Comparison of ENCODE assay signal across 10 mouse cellular contexts in genomic region chr4:152010707-152011134, GRCm38 (mm10). TPM values are rescaled to one million over a fixed set of nuclear protein-coding genes. Genes with fewer than 3 reads are reported as not detected.
DNase-seq lines count a peak whose midpoint lies in the region; ATAC-seq and TF ChIP-seq lines count a peak whose summit lies in the region.
"Had no signal": no experiment of that assay in that cellular context is flagged by ENCODE, and none has a peak within 500 bp of the region (broad histone marks: within the 10 kb centered on the region; RNA-seq: fewer than 3 reads in every experiment).

No protein-coding gene starts in this region.

- intact Hi-C loops in left cerebral cortex, postnatal 25 days (cut with DNase I), result loop anchor here (2.0 kb wide), 1 partner anchor 22 kb away; the partner anchor contains the start of gene Thap3

- no peak for TF ChIP-seq CTCF in midbrain, postnatal 0 days (IDR thresholded peaks at IDR 0.05)

- peaks cover 21% of the 10 kb centered on the region for H3K27me3 ChIP-seq in midbrain, postnatal 0 days (ENCODE audit: insufficient read depth, low read length)

- H3K4me2 ChIP-seq in midbrain, postnatal 0 days (ENCODE audit: low read depth, low read length, poor library complexity, severe bottlenecking), result peak overlapping the region; percentile 99

- WGBS in midbrain, postnatal 0 days, result 8% methylated on average over 13 of the region's 13 CpGs

- H3K9ac ChIP-seq in midbrain, postnatal 0 days (replicated peaks; ENCODE audit: low read length, poor library complexity, severe bottlenecking), result peak overlapping the region; percentile 64; the same call in 1 of the 2 replicates

- H3K36me3 ChIP-seq in midbrain, postnatal 0 days (ENCODE audit: insufficient read depth, low read length), result peaks cover 11% of the 10 kb centered on the region

- H3K4me3 ChIP-seq in brown adipose tissue, adult 24 weeks (ENCODE audit: insufficient read depth, low read depth, low read length), result peak overlapping the region; percentile 74
- peak overlapping the region; percentile 58 for H3K4me3 ChIP-seq in midbrain, postnatal 0 days (ENCODE audit: low read depth, low read length)

- H3K27ac ChIP-seq in brown adipose tissue, adult 24 weeks (replicated peaks; ENCODE audit: low read depth, low read length), result no peak overlapping the region; the same call in 1 of the 2 replicates
- no peak overlapping the region for H3K27ac ChIP-seq in midbrain, postnatal 0 days (ENCODE audit: low read depth, low read length)

- H3K4me1 ChIP-seq in brown adipose tissue, adult 24 weeks (ENCODE audit: control insufficient read depth, insufficient read depth, insufficient read length, low read length), result peaks cover 7% of the 10 kb centered on the region; the same call in 1 of the 2 replicates
- H3K4me1 ChIP-seq in midbrain, postnatal 0 days (ENCODE audit: insufficient read depth, low read length), result peaks cover 11% of the 10 kb centered on the region; the same call in 1 of the 2 replicates

- peak; percentile 31 to 48 for DNase-seq in lung, adult 18-20 months
- DNase-seq in lung, postnatal 36 days, result no peak
- DNase-seq in kidney, postnatal 25 days, result peak; percentile 15 to 54
- DNase-seq in midbrain, postnatal 0 days (ENCODE audit: low spot score), result no peak
- no peak for DNase-seq in layer of hippocampus, adult 11-12 months (ENCODE audit: low spot score)
- DNase-seq in left cerebral cortex, postnatal 25 days (ENCODE audit: low spot score in 2 of 2), result no peak

- peak; percentile 5; the same call in 1 of the 2 replicates for ATAC-seq in granulocyte monocyte progenitor cell, adult 5-6 weeks (replicated peaks; ENCODE audit: poor library complexity, severe bottlenecking)
- ATAC-seq in midbrain, postnatal 0 days (ENCODE audit: low FRiP score), result no peak

- no peaks in the 10 kb centered on the region for H3K9me3 ChIP-seq in midbrain, postnatal 0 days (ENCODE audit: low read length)

RNA-seq across cellular contexts. Expression of gene Klhl21, which starts 2.1 kb away (rescaled TPM):
- polyA plus RNA-seq in brown adipose tissue, adult 24 weeks (2012; ENCODE audit: insufficient read depth, insufficient read length, missing spikeins), result 6.7 and 9.6 TPM in 2 replicates
- total RNA-seq in granulocyte monocyte progenitor cell, adult 5-6 weeks (2014; fragmentation: Nextera tagmentation), result 9.8 and 11.6 TPM in 2 replicates
- 4.3 and 6.3 TPM in 2 replicates for total RNA-seq in granulocyte monocyte progenitor cell, adult 5-6 weeks (2017)
- 9.0 and 13.2 TPM in 2 replicates for total RNA-seq in midbrain, postnatal 0 days (2014; rRNA removed)
- 3.5 and 4.1 TPM in 2 replicates for polyA plus RNA-seq in midbrain, postnatal 0 days (2015; fragmentation: Nextera tagmentation; extraction: Ambion mirVana)
- total RNA-seq in left cerebral cortex, postnatal 25 days (2021), result 10 to 100 TPM; 13.5 to 16.4 TPM

RNA-seq across cellular contexts. Expression of gene Phf13, which starts 14.7 kb away (rescaled TPM):
- 2.1 and 4.2 TPM in 2 replicates for polyA plus RNA-seq in brown adipose tissue, adult 24 weeks (2012; ENCODE audit: insufficient read depth, insufficient read length, missing spikeins)
- total RNA-seq in granulocyte monocyte progenitor cell, adult 5-6 weeks (2014; fragmentation: Nextera tagmentation), result 1.4 and 5.7 TPM in 2 replicates
- total RNA-seq in granulocyte monocyte progenitor cell, adult 5-6 weeks (2017), result 2.1 and 2.4 TPM in 2 replicates
- total RNA-seq in midbrain, postnatal 0 days (2014; rRNA removed), result 17.2 and 18.3 TPM in 2 replicates
- 16.6 and 17.1 TPM in 2 replicates for polyA plus RNA-seq in midbrain, postnatal 0 days (2015; fragmentation: Nextera tagmentation; extraction: Ambion mirVana)
- total RNA-seq in left cerebral cortex, postnatal 25 days (2021), result 10 to 100 TPM; 13.1 to 13.9 TPM

RNA-seq across cellular contexts. Expression of gene Zbtb48, which starts 16.8 kb away (rescaled TPM):
- polyA plus RNA-seq in brown adipose tissue, adult 24 weeks (2012; ENCODE audit: insufficient read depth, insufficient read length, missing spikeins), result 1.8 and 3.2 TPM in 2 replicates
- total RNA-seq in granulocyte monocyte progenitor cell, adult 5-6 weeks (2014; fragmentation: Nextera tagmentation), result 9.2 and 15.7 TPM in 2 replicates
- total RNA-seq in granulocyte monocyte progenitor cell, adult 5-6 weeks (2017), result 5.2 and 10.3 TPM in 2 replicates
- 7.8 and 8.9 TPM in 2 replicates for total RNA-seq in midbrain, postnatal 0 days (2014; rRNA removed)
- 17.0 and 20.6 TPM in 2 replicates for polyA plus RNA-seq in midbrain, postnatal 0 days (2015; fragmentation: Nextera tagmentation; extraction: Ambion mirVana)
- 10 to 100 TPM; 13.6 to 15.5 TPM for total RNA-seq in left cerebral cortex, postnatal 25 days (2021)

RNA-seq across cellular contexts. Expression of gene Thap3, which starts 21.9 kb away (rescaled TPM):
- 6.4 and 8.2 TPM in 2 replicates for polyA plus RNA-seq in brown adipose tissue, adult 24 weeks (2012; ENCODE audit: insufficient read depth, insufficient read length, missing spikeins)
- 10.4 and 14.0 TPM in 2 replicates for total RNA-seq in granulocyte monocyte progenitor cell, adult 5-6 weeks (2014; fragmentation: Nextera tagmentation)
- total RNA-seq in granulocyte monocyte progenitor cell, adult 5-6 weeks (2017), result 4.9 and 10.8 TPM in 2 replicates
- 13.8 and 21.1 TPM in 2 replicates for total RNA-seq in midbrain, postnatal 0 days (2014; rRNA removed)
- 42.7 and 45.7 TPM in 2 replicates for polyA plus RNA-seq in midbrain, postnatal 0 days (2015; fragmentation: Nextera tagmentation; extraction: Ambion mirVana)
- total RNA-seq in left cerebral cortex, postnatal 25 days (2021), result 10 to 100 TPM; 16.5 to 20.4 TPM

RNA-seq across cellular contexts. Expression of gene Tas1r1, which starts 27.6 kb away (rescaled TPM):
- not detected in 2 replicates for polyA plus RNA-seq in brown adipose tissue, adult 24 weeks (2012; ENCODE audit: insufficient read depth, insufficient read length, missing spikeins)
- total RNA-seq in granulocyte monocyte progenitor cell, adult 5-6 weeks (2014; fragmentation: Nextera tagmentation), result 1.6 and 3.2 TPM in 2 replicates
- 1.0 and 2.6 TPM in 2 replicates for total RNA-seq in granulocyte monocyte progenitor cell, adult 5-6 weeks (2017)
- total RNA-seq in midbrain, postnatal 0 days (2014; rRNA removed), result 0.11 and 1.5 TPM in 2 replicates
- polyA plus RNA-seq in midbrain, postnatal 0 days (2015; fragmentation: Nextera tagmentation; extraction: Ambion mirVana), result 1.6 TPM in 2 replicates
- under 1 TPM; 0.37 to 0.76 TPM for total RNA-seq in left cerebral cortex, postnatal 25 days (2021)
- total RNA-seq: adrenal gland, adult 18-20 months; neutrophil, adult 5-6 weeks had no signal

Comparison
In these comparisons a context has a peak if more than half of its experiments do, and no peak if none do; other contexts are left out.
1. DNase-seq: peak in lung, adult 18-20 months (2 of 2) and kidney, postnatal 25 days (2 of 2); none in lung, postnatal 36 days (single experiment), midbrain, postnatal 0 days (single experiment), layer of hippocampus, adult 11-12 months (single experiment) and left cerebral cortex, postnatal 25 days (0 of 2).